Mouse (Mus musculus) mesoderm, embryonic 11.5 days (tissue): Measurements from ENCODE around the gene Reg3d.
"Not testable (repeated sequence)": the region's sequence is repeated elsewhere in the genome, so short reads cannot be mapped to it uniquely, and the experiment has no call there.

ENCODE experiments used
- DNase-seq: peaks from one replicate; pipeline ENCODE4 v3.0.0-alpha.2; 2012; ENCODE audit warnings: low read depth, low spot score

Gene Reg3d

GRCm38 (mm10) chr6:78378765-78379164 is at the start of gene Reg3d:
Reg3d (minus strand) TSS chr6:78378865.
- no peak for DNase-seq

- DNase-seq = no peak
These were observed 46.8 kb upstream of the Reg3d start for GRCm38 (mm10) chr6:78425497-78425896.

- not testable (repeated sequence) for DNase-seq
These were observed 43.7 kb upstream of the Reg3d start, which contains the start of gene Reg1 for GRCm38 (mm10) chr6:78422411-78422810. Reg1 (plus strand) TSS chr6:78422711.

- DNase-seq = not testable (repeated sequence)
These were observed 16.7 kb upstream of the Reg3d start, which contains the start of gene Reg2 for GRCm38 (mm10) chr6:78395323-78395722. Reg2 (plus strand) TSS chr6:78395623.

- DNase-seq = no peak
These were observed 6.9 kb upstream of the Reg3d start for GRCm38 (mm10) chr6:78385609-78386008.

GRCm38 (mm10) chr6:78380409-78380808 is 1.7 kb upstream of the Reg3d start, which contains the start of gene Reg3a:
Reg3a (plus strand) TSS chr6:78380709.
- DNase-seq = no peak

GRCm38 (mm10) chr6:78370357-78370756 is 8.3 kb downstream of the Reg3d start, which contains the start of gene Reg3b:
Reg3b (plus strand) TSS chr6:78370657.
- no peak for DNase-seq

- no peak for DNase-seq
These were observed 16.6 kb downstream of the Reg3d start for GRCm38 (mm10) chr6:78361971-78362563.

- peak; percentile 37 for DNase-seq
These were observed 37.0 kb downstream of the Reg3d start for GRCm38 (mm10) chr6:78341689-78342088.

GRCm38 (mm10) chr6:78340296-78340695 is 38.4 kb downstream of the Reg3d start:
- no peak for DNase-seq

GRCm38 (mm10) chr6:78331919-78332569 is 46.6 kb downstream of the Reg3d start:
- peak; percentile 30 for DNase-seq

GRCm38 (mm10) chr6:78329166-78329565 is 49.5 kb downstream of the Reg3d start:
- DNase-seq = peak; percentile 10

- no peak for DNase-seq
These were observed 50.9 kb downstream of the Reg3d start for GRCm38 (mm10) chr6:78327798-78328197.
